Mouse (Mus musculus): ENCODE measurements around the gene Tnni1.

Tnni1 gene

DNA sequence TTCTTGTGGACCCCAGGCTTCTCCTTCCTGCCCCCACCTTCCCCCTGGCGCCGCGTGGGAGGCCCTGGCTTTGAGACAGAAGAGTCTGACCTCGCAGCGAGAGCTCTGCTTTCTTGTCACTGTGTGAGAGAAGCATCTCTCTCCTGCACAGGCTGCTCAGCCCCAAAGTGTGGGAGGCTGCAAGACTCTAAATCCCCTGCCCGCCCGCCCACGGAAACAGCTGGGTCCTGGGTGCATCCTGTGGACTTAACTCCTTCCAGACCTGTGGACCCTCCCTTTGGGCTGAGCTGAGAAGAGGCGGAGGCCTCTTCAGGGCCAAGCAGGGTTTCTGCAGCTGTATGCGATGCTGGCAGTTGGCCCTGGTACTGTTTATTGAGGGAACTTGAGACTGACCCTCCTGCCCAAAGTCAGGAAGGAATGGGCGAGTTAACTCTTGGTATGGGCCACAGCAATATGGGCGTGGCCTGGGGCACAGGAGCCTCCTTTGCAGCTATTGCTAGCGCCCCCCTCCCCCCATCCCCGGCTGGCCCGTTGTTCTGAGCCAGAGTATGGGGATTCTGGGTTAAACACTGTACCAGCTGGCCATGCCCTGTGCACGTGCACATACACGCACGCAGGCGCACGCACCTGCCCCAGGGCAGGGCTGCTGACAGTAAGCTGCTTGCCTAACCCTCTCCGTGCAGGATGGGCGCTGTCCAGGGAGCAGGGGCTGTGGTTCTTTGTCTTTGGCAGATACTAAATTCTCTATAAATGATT, at the start of gene Tnni1:
Gene Tnni1 (plus strand): TSS at position 655 of the 756 bp plus-strand sequence.
- DNase-seq (ENCODE audit: low spot score): peak; percentile 58

DNA sequence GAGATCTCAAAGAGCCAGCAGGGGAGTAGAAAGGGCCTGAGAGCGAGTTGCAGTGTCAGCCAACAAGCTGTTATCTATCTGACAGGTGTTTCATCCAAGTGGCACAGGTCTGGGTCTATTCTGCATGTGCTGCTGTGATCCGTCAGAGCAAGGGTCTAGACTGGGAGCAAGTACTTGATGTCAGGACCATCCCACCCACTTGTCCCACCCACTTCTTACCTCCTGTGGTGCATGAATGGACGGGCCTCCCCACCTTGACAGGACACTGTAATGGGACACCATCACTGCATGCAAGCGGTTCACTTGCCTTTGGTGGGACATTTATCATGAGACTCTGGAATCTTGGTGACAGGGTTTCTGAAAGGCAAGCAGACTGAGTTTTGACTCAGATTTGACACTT, 49.4 kb upstream of the Tnni1 start:
- DNase-seq (ENCODE audit: low spot score): no peak

DNA sequence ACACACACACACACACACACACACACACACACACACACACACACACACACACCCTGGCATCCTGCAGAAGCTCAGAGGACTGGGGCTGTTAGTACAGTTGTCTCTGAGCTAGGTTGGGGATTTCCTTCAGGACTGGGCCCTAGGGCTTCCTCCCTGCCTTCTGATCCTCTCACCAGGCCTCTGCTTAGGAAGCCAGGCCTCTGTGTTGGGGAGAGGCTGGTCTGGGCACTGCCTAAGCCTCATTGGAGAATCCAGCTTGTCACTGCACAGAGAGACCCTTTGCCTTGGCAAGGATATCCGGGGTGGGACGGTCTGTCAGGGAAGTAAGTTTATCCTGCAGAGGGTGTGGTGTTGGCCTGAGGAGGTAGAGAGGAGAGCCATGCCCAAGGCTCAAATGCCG, 48.9 kb upstream of the Tnni1 start:
- DNase-seq (ENCODE audit: low spot score): no peak

DNA sequence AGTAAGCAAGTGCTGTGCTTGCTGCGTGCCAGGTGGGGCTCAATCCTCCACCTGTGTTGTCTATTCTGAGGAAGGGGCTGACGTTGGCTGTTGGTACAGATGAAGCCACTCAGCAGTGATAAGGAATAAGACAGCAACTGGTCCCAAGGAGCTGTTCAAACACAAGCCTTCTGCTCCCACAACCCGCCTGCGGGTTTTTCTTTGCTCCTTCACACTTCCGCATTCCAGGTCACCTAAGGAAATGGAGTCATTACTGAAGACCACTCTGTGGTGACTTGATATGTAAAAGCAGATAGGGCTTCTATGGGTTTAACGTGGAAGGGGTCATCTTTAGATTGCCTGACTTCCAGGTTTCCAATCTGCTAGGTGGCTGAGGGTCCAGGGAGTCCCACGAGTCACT, 47.8 kb upstream of the Tnni1 start:
- DNase-seq (ENCODE audit: low spot score): no peak

DNA sequence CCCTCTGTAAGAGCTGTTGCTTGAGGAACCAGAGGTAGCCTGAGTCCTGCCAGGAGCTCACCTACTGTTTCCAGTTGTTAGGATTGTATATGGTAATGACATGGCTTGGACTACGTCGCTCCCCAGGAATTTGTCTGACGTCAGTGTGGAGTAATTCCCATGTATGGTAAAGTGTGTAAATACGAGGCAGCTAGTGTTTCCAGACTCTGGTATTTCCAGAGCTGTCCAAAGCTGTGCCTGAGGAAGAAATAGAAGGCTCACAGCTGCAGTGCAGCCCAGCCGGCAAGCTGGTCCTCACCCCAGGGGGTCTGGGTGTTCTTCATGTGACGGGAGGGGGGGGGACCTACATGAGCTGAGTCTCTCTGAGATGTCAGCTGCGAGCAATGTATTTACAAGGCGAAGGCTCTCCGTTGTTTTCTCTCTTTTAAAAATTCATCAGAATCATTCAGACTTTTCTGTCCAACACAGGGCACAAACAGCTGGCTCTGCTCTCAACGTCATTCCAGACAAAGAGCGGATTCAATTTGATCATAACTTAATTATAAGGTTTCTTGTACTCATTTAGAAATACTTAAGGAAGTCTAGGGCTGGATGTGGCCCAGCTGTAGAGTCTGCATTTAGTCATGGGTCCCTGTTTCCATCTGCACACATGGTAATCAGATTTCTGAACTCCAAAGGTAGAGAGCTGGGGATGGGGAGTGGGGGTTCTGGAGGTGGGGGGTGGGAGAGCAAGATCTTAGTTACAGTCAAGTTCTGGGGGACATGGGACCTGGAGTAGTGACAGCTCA, 47.1 kb upstream of the Tnni1 start:
- no peak for DNase-seq (ENCODE audit: low spot score)

DNA sequence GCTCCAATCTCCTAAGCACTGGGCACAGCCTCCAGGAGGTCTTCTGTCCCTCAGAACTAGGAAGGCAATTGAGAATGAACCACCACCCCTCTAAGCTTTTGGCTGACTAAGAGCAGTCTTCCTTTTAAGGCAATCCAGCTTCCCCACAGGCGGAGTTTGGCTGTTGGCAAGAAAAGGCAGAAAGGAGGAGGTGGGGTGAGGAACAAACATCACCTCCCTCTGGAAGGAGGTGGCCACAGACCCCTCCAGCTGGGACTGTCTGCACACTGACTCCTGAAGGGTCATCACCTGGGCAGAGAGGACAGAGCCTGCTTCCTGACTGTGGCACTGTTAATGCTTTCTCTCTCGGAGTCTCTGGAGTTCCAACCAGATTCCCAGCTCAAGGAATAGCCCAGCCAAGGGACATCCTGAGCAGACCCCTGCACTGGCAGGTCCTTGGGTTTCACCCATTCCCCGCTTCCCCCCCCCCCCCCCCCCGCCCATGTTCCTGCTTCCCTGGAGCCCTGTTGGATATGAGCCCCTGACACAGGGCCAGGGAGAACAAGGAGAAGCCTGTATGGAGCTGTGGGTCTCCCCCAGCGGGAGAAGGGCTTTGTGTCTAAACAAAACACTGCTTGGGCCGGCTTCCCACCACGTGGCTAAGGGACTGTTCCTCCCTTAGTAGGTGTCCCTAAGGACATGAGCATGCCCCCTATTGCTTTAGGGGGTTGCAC, 44.9 kb upstream of the Tnni1 start:
- DNase-seq (ENCODE audit: low spot score): peak; percentile 48

DNA sequence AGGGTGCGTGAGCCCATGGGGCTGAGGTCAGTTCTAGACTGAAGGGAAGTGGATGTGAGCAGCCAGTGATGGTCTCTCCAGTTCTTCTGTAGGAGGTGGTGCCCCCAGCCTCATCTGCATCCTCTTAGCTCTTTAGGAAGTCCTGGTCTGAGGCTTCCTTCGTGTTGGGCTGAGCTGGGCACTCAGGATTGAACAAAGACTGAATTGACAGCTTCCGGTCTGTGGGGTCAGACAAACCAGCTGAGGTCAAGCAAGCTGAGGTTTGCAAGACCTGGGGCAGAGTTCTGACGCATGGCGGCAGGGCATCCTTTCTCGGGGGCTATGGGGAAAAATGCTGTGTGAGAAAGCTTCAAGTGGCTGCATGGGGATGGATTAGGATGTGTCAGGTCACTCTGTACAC, 43.8 kb upstream of the Tnni1 start:
- DNase-seq (ENCODE audit: low spot score): no peak

DNA sequence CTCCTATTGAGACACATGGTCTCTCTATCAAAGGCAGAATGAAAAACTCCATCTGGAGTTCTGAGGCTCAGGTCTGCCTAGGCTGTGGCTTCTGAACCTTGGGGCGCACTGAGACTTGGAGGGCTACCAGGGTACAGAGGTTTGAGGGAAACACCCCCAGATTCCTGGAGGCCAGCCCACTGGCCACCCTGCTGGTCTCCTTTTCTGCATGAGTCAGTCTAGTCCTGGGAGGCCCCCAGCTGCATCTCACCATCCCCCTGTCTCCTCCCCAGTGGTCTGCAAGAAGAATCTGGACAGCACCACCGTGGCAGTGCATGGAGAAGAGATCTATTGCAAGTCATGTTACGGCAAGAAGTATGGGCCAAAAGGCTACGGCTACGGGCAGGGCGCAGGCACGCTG, 34.2 kb upstream of the Tnni1 start:
- no peak for DNase-seq (ENCODE audit: low spot score)

DNA sequence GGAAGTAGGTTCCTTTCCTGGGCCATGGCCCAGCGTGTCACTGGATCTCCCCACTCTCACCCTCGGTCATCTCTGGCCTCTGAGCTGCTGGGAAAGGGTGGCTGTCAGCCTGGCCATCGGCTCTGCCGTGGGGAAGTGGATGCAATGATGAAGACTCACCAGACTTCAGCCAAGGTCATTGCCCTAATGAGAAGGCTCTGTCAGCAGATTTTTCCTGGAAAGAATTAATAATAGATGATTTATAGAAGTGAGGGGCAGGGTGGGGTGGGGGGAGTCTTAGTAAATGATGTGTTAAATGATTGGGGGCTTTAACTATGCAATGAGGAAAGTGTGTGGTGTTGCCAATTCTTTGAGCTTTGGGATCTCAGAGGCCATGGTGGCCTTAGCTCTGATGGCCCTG, 33.0 kb upstream of the Tnni1 start:
- no peak for DNase-seq (ENCODE audit: low spot score)

DNA sequence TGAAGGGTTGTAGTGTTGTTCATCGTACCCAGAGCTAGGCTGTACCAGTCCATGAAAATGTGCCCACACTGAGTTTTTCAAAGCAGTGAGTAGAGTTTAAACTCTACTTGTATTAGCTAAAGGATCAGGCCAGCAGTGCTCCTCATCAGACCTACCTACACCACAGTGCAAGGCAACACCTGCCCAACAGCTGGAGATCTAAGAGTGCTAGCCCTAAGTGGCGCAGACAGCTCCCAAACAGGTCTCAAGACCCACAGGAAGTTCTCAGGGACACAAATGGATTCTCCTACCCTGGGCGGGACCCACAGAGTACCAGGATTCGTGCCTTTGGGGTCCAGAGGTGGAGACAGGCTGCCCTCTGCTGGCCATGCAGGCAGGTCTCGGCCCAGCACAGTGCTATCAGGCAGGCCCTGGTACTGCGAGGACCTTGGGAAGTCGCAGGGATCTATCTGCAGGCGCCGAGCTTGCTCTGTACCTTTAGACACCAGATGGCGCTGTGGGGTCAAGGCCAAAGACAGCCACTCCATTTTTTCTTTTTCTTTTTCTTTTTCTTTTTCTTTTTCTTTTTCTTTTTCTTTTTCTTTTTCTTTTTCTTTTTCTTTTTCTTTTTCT, 26.4 kb upstream of the Tnni1 start:
- peak; percentile 87 for DNase-seq (ENCODE audit: low spot score)

DNA sequence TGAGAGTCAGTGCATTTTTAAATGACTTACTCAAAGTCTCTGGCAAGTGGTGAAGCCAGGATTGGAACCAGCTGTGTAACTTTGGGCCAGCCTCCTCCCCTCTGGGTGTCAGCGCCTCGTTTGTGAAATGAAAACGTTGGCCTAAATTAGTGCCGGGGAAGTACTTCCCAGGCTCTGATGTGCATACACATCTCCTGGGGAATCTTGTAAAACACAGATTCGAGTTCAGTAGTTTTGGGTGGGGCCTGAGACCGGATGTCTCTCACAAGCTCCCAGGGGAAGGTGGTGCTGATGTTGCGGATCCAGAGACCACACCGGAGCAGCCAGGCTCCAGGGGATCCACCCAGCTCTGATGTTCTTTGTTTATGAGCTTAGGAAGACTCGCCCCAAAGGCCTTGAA, 23.9 kb upstream of the Tnni1 start:
- no peak for DNase-seq (ENCODE audit: low spot score)

DNA sequence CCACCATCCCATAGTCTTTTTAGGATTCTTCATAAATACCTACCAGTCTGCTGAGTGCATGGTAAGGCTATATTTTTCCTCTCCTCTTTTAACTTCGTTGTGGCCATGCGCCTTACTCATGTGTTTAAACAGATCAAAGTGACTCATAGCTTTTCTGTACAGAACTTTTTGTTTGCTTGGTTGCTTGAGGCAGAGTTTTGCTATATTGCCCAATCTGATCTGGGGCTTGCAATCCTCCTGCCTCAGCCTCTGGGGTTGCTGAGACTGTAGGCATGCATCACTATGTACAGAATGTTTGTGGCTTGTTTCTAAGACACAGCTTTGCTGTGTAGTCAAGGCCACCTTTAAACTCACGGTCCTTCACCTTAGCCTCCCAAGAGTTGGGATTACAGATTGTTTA, 23.3 kb upstream of the Tnni1 start:
- no peak for DNase-seq (ENCODE audit: low spot score)

DNA sequence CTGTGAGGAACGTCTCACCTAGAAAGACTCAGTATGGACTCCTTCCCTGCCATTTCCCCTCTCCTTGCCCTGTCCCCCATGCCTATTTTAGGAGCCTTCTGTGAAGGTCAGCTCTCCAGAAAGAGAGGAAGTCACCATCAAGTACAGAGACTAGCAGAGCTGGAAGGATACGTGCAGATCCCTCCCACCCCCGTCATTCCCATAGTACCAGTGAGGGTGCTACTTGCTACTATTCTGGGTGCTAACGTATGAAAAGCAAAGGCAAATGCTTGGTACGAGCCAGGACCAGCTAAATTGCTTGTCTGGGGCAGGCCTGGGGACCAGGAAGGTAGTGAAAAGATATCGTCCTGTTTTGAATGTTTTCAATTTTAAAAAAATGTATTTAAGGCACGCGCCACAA, 21.9 kb upstream of the Tnni1 start:
- DNase-seq (ENCODE audit: low spot score): no peak

DNA sequence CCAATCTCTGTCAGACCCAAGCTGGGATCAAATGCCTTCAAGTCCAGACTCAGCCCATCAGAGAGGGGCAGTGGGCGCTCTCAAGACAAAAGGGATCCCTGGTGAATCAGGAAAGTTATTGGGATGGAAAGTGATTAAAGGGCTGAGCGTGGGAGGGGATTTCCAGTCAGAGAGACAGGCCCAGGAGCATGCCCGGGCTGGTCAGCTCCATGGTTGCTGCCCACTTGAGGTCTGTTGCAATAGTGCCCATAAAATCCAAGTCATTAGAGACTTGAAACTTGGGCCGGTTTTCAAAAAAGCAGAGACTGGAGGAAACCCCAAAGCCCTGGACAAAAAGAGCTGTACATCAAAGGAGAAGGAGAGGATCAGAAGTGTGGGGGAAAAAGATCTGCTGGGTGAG, 19.5 kb upstream of the Tnni1 start:
- no peak for DNase-seq (ENCODE audit: low spot score)

DNA sequence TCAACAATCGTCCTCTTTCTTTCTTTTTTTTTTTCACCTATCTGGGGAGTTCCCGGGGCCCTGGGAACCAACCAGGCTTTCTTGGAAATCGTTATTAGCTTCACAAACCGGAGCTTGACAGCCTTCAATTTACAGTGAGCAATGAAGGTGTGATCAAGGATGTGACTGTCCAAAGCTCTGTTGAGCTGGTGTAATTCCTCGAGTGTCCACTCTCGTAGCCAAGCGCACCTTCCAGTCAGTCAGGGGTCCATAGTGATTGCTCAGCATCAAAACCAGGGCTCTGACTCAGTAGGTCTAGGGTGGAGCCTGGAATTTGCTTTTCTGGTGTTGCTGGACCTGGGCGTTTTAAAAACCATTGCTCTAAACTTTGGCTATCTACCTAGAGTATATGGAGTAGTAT, 19.0 kb upstream of the Tnni1 start:
- no peak for DNase-seq (ENCODE audit: low spot score)

DNA sequence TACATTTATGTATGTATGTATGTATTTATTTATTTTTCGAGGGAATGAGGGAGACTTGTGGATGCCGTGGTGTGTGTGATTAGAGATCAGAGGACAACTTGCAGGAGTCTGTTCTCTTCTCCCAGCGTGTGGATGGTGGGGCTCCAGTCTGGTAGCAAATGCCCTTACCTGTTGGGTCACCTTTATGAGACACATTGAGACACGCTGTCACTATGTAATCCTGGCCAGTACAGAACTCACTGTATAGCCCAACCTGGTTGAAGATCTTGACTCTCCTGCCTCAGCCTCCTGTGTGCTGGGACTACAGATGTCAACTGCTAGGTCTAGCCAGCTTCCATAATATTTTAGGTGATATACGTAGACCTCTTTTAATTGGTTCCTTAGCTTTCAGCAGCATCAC, 17.5 kb upstream of the Tnni1 start:
- no peak for DNase-seq (ENCODE audit: low spot score)

DNA sequence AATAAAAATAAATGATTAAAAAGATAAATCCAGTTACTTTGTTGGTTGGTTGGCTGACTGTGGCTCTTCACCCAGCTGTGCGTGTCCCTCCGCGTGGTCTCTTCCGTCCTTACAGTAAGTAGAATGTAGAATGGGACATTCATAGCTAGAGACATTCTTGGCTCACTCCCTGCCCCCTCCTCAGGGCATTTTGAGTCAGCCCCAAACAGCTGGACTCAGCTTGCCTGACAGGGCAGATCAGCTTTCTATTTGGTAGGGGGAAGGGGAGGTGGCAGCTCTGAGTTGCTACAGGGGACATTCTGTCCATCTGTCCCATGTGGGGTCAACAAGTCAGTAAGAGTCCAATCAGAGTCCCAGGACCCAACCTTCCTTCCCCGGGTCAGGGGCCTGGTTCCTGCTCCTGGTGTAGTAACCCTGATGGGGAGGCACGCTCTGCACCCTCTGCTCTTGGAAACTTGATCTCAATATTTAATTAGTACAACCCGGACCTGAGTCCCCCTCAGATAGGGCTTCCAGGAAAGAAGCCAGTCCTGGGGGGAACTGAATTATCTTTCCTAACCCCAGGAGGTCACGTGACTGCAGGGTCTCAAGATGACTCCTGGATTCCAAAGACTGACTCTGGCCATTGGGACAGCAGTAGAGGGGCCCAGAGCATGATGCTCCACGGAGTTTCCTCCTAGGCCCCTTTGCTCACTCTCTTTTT, 15.6 kb upstream of the Tnni1 start:
- DNase-seq (ENCODE audit: low spot score): no peak

DNA sequence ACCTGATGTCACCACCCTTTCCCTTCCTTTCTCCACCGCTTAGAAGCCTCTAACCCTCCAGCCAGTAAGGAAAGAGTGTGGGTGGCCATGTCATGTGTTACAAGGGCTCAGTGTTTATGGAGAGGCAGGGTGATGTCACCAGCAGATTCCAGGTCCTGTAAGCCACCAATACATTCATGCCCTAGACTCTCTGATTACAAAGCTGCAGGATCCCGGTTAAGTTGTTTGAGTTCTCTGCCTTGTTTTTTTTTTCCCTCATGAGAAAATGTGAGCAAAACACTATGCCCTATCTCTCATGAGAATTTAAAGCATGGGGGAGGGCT, 15.1 kb upstream of the Tnni1 start:
- DNase-seq (ENCODE audit: low spot score): no peak

DNA sequence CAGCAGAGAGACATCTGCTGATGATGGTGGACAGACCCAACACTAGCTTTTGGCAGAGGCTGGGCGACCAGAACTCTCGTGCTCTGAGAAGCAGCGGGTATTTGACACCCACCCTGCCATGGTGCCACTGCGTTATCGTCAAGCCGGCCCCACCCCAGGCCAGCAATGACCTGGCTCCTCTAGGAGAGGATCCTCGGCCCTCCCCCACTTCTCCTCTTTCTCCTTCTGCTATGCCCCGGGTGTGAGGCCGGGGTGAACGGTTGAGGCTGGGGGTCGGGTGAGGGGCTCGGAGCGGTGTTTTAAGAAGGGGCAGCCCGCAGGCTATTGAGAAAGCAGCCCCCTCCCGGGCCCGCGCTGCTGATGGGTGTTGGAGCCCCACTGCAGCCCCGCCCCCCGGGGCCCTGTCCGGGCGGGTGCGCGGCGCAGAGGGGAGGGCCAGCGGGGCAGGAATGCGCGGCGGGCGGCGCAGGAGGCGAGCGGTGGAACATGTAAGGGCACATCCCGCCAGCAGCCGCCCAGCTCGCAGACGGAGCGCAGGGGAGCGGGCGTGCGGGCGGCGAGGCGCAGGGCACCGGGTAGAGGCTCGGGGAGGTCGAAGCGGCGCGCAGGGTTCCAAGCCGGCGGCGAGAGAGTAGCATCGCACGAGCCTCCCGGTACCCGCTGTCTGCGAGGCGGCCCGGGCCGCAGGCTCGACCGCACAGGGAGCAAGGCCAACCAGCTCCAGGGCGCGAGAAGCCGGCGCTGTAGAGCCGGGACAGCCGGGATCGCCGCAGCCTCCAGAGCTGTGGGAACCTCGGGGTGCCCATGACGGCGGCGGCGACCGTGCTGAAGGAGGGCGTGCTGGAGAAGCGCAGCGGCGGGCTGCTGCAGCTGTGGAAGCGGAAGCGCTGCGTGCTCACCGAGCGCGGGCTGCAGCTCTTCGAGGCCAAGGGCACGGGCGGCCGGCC, 13.3 kb upstream of the Tnni1 start, which contains the start of gene Phlda3:
Gene Phlda3 (plus strand): TSS at position 475 of the 947 bp plus-strand sequence.
- DNase-seq (ENCODE audit: low spot score): peak; percentile 58

DNA sequence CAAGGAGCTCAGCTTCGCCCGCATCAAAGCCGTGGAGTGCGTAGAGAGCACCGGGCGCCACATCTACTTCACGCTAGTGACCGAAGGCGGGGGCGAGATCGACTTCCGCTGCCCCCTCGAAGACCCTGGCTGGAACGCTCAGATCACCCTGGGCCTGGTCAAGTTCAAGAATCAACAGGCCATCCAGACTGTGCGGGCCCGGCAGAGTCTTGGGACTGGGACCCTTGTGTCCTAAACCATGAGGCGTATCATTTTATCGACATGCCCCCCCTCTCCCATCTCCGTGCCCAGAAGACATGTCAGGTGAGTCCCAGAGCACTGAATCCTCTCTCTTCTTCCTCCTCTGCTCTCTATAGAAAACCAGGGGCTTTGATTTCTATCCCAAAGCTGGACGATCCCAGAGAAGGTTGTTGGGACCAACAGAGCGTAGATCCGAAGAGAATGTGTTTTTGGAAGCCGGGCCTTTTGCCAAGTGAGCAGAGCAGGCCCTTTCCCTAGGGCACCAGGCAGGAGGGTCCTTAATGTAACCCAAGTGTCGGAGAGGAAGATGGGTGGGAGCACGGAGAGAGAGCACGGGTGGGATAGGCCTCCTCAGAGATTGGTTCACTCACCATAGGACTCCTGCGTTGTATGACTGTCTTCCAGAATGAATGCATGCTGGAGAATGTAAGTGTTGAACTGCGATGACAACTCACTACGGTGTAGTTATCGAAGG, 12.5 kb upstream of the Tnni1 start:
- no peak for DNase-seq (ENCODE audit: low spot score)

All from ovary, adult 18-20 months (tissue).